8 mouse cellular contexts compared by ENCODE assay signal in genomic region chr3:153675073-153675472, GRCm38 (mm10). TPM values are rescaled to one million over a fixed set of nuclear protein-coding genes. Genes with fewer than 3 reads are reported as not detected.
DNase-seq lines count a peak whose midpoint lies in the region; ATAC-seq and TF ChIP-seq lines count a peak whose summit lies in the region.

No protein-coding gene starts in this region.

- H3K27me3 ChIP-seq in forebrain, embryonic 13.5 days: no peaks in the 10 kb centered on the region
- H3K27me3 ChIP-seq in limb, embryonic 11.5 days (ENCODE audit: control insufficient read depth, insufficient read depth, low read length): no peaks in the 10 kb centered on the region
- H3K27me3 ChIP-seq in midbrain, embryonic 14.5 days (ENCODE audit: control insufficient read depth, insufficient read depth, low read length): no peaks in the 10 kb centered on the region

- 32% methylated on average over 12 of the region's 12 CpGs for WGBS in forebrain, embryonic 13.5 days
- 25% methylated on average over 12 of the region's 12 CpGs for WGBS in limb, embryonic 11.5 days
- WGBS in midbrain, embryonic 14.5 days: 24% methylated on average over 12 of the region's 12 CpGs

- no peaks in the 10 kb centered on the region for H3K36me3 ChIP-seq in ES-E14 (ENCODE audit: control insufficient read depth, insufficient read depth, low read length, poor library complexity, severe bottlenecking)
- no peaks in the 10 kb centered on the region for H3K36me3 ChIP-seq in forebrain, embryonic 13.5 days (ENCODE audit: poor library complexity, severe bottlenecking)
- H3K36me3 ChIP-seq in limb, embryonic 11.5 days (ENCODE audit: control insufficient read depth, insufficient read depth, low read length): no peaks in the 10 kb centered on the region
- no peaks in the 10 kb centered on the region for H3K36me3 ChIP-seq in midbrain, embryonic 14.5 days (ENCODE audit: control insufficient read depth, insufficient read depth, low read length)

- ATAC-seq in forebrain, embryonic 13.5 days: 0 out of 2 replicates have a peak, but pooled peaks have one; percentile 25
- ATAC-seq in limb, embryonic 11.5 days (ENCODE audit: insufficient number of reproducible peaks, low FRiP score, low TSS enrichment, low read depth): peak; percentile 49; the same call in 1 of the 2 replicates
- peak; percentile 29 for ATAC-seq in midbrain, embryonic 14.5 days (ENCODE audit: low FRiP score, low TSS enrichment)

- no peak overlapping the region; the same call in 1 of the 2 replicates for H3K4me2 ChIP-seq in forebrain, embryonic 13.5 days
- H3K4me2 ChIP-seq in limb, embryonic 11.5 days (ENCODE audit: low read depth, severe bottlenecking): no peak overlapping the region
- 0 out of 2 replicates have a peak overlapping the region, but pooled peaks have one; percentile 12 for H3K4me2 ChIP-seq in midbrain, embryonic 14.5 days (ENCODE audit: low read length)

- in situ Hi-C loops in ES-E14 (cut with MboI; ENCODE audit: low sequenced_read_pairs in 2 of 2, unreplicated experiment in 2 of 2): no loop called here

- H3K9ac ChIP-seq in ES-E14 (ENCODE audit: insufficient read depth, low read depth, low read length, poor library complexity, severe bottlenecking): no peak overlapping the region
- H3K9ac ChIP-seq in forebrain, embryonic 13.5 days: no peak overlapping the region
- no peak overlapping the region for H3K9ac ChIP-seq in limb, embryonic 11.5 days (ENCODE audit: low read length)
- H3K9ac ChIP-seq in midbrain, embryonic 14.5 days (replicated peaks; ENCODE audit: low read length): no peak overlapping the region

- no peaks in the 10 kb centered on the region for H3K9me3 ChIP-seq in ES-E14 (ENCODE audit: control insufficient read depth, insufficient read depth, low read depth, low read length)
- 0 out of 2 replicates have a peak, but pooled peaks cover 2% of the 10 kb centered on the region for H3K9me3 ChIP-seq in forebrain, embryonic 13.5 days (replicated peaks)
- no peaks in the 10 kb centered on the region for H3K9me3 ChIP-seq in limb, embryonic 11.5 days (ENCODE audit: control insufficient read depth, low read length)
- H3K9me3 ChIP-seq in midbrain, embryonic 14.5 days (ENCODE audit: control insufficient read depth, low read length): no peaks in the 10 kb centered on the region

- H3K4me3 ChIP-seq in ES-E14 (ENCODE audit: insufficient read depth in 1 of 2, low read depth in 1 of 2, low read length in 2 of 2, poor library complexity in 1 of 2, severe bottlenecking in 1 of 2): no peak overlapping the region
- H3K4me3 ChIP-seq in forebrain, embryonic 13.5 days: no peak overlapping the region
- no peak overlapping the region for H3K4me3 ChIP-seq in limb, embryonic 11.5 days (ENCODE audit: low read depth, low read length)
- H3K4me3 ChIP-seq in midbrain, embryonic 14.5 days (replicated peaks; ENCODE audit: low read depth, low read length): no peak overlapping the region

- peak; percentile 33 to 51 for DNase-seq in gastrocnemius, postnatal 4 days (ENCODE audit: low spot score in 2 of 2)
- DNase-seq in gastrocnemius, adult 18-20 months (ENCODE audit: low spot score): no peak
- peak; percentile 82 for DNase-seq in ES-E14 (ENCODE audit: low read depth, low spot score)
- DNase-seq in limb, embryonic 11.5 days (ENCODE audit: low spot score): peak; percentile 83
- DNase-seq in midbrain, embryonic 14.5 days: peak; percentile 55
- no peak for DNase-seq in urinary bladder, postnatal 4 days (ENCODE audit: low spot score in 2 of 2)
- DNase-seq in Muller cell, postnatal 12 days (ENCODE audit: inconsistent ontology term): no peak

- H3K4me1 ChIP-seq in ES-E14 (ENCODE audit: control insufficient read depth in 2 of 2, insufficient read depth in 2 of 2, low read length in 2 of 2, poor library complexity in 1 of 2): peaks cover 10 to 50% of the 10 kb centered on the region in 2 experiments
- H3K4me1 ChIP-seq in forebrain, embryonic 13.5 days: peaks cover 27% of the 10 kb centered on the region
- peaks cover 2% of the 10 kb centered on the region; the same call in 1 of the 2 replicates for H3K4me1 ChIP-seq in limb, embryonic 11.5 days (ENCODE audit: control insufficient read depth, insufficient read depth, low read length)
- 0 out of 2 replicates have a peak, but pooled peaks cover 12% of the 10 kb centered on the region for H3K4me1 ChIP-seq in midbrain, embryonic 14.5 days (ENCODE audit: control insufficient read depth, insufficient read depth, low read length)

- peak overlapping the region; percentile 48; the same call in 1 of the 2 replicates for H3K27ac ChIP-seq in ES-E14 (ENCODE audit: insufficient read depth, low read depth, low read length, poor library complexity, severe bottlenecking)
- no peak overlapping the region for H3K27ac ChIP-seq in forebrain, embryonic 13.5 days
- H3K27ac ChIP-seq in limb, embryonic 11.5 days (replicated peaks; ENCODE audit: low read depth, low read length): no peak overlapping the region
- no peak overlapping the region for H3K27ac ChIP-seq in midbrain, embryonic 14.5 days (replicated peaks; ENCODE audit: low read depth, low read length)

TF ChIP-seq in ES-E14, 5 proteins besides CTCF, POLR2A, EP300 and RAD21:
- TF ChIP-seq CHD2 (IDR thresholded peaks at IDR 0.05; ENCODE audit: low read depth, low read length): peak; percentile 95
- TF ChIP-seq HCFC1 (IDR thresholded peaks at IDR 0.05; ENCODE audit: borderline replicate concordance, insufficient read depth, low read length): peak; percentile 56; the same call in 1 of the 2 replicates
- no peak for TF ChIP-seq ZNF384 (IDR thresholded peaks at IDR 0.05; ENCODE audit: low read depth, low read length)
TF ChIP-seq in ES-E14: peak in this region for 2.

RNA-seq across cellular contexts. Expression of gene St6galnac3, which starts 49.9 kb away (rescaled TPM):
- total RNA-seq in gastrocnemius, postnatal 4 days (2021): 10 to 100 TPM; 10.5 to 10.6 TPM
- total RNA-seq in gastrocnemius, adult 18-20 months (2021): 1 to 10 TPM; 1.5 to 2.9 TPM
- 3.8 and 5.7 TPM in 2 replicates for total RNA-seq in ES-E14 (2012; rRNA removed)
- 20.7 and 29.0 TPM in 2 replicates for polyA plus RNA-seq in forebrain, embryonic 13.5 days (2015; fragmentation: Nextera tagmentation; extraction: Ambion mirVana)
- polyA plus RNA-seq in limb, embryonic 11.5 days (2014; fragmentation: Nextera tagmentation; extraction: Ambion mirVana): 50.7 and 51.2 TPM in 2 replicates
- 21.4 and 26.6 TPM in 2 replicates for polyA plus RNA-seq in midbrain, embryonic 14.5 days (2014; fragmentation: Nextera tagmentation; extraction: Ambion mirVana)

Comparison
In these comparisons a context has a peak if more than half of its experiments do, and no peak if none do; other contexts are left out.
1. DNase-seq: peak in gastrocnemius, postnatal 4 days (2 of 2), ES-E14 (single experiment), limb, embryonic 11.5 days (single experiment) and midbrain, embryonic 14.5 days (single experiment); none in gastrocnemius, adult 18-20 months (single experiment), urinary bladder, postnatal 4 days (0 of 2) and Muller cell, postnatal 12 days (single experiment).
2. Peak in every context shown above with its lines, with median percentiles within 50 percentile points of each other: ATAC-seq.